Mouse (Mus musculus) liver, postnatal 0 days (tissue): ENCODE results near the gene Hecw2.

Experiments
- CTCF ChIP-seq: sonication (generic); IDR thresholded peaks from 2 replicates; pipeline ENCODE4 v1.5.1; 2016; ENCODE audit warnings: antibody characterized with exemption, low read depth
- EP300 ChIP-seq: IDR thresholded peaks from 2 replicates; pipeline ENCODE4 v1.6.1; 2016; ENCODE audit warnings: antibody characterized with exemption, low read depth, mild to moderate bottlenecking

- TF ChIP-seq CTCF (no peak), EP300 (no peak)
Observed at GRCm38 (mm10) chr1:54176592-54176991, 18.4 kb downstream of the Hecw2 start.
